Mouse (Mus musculus) lung, adult 2 months (tissue): ENCODE measurements around the gene Mrpl14.

Experiments
- CTCF ChIP-seq: fragments of 200-500 bp; IDR thresholded peaks from 2 replicates; pipeline ENCODE4 v1.5.1; 2011; ENCODE audit warnings: mild to moderate bottlenecking, low read length, control low read depth; ENCODE audit not compliant: insufficient read depth
- POLR2A ChIP-seq: fragments of 200-500 bp; IDR thresholded peaks from 2 replicates; pipeline ENCODE4 v1.6.1; 2011; ENCODE audit warnings: low read depth, mild to moderate bottlenecking, control low read depth, low read length, borderline replicate concordance; ENCODE audit errors: extremely low read depth

DNA sequence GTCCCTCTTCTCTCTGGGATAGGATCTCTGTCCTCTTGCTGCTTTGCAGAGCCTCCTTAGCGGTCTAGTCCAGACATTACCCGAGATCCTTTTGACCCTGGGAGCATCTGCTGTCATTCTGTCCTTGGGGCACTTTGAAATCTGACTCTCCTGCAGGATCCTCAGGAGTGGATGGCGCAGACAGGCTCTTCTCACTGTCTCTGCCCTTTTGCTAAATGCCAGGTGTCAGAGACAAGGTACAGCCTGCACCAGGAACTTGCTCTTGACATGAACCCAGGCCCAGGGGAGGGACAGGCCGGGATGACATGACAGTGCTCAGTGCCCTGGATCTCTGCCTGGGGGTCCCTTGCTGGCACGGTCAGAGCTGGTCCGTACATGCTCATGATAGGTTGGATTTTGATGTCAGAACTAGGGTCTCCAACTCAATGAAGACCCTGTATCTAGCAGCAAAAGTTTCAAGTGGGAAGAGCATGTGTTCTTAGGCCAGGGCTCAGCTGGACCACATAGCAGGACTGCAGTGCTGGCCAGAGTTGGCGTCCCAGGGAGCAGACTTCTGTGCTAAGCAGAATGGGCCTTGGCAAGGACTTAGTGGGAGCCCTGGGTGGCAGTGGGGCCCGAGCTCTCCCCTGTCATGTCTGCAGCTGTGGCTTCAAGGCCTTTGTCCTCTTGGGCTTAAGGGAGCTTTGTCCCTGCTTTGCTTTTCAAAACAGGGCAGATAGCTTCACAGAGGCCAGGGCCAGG lies 42.0 kb downstream of the Mrpl14 start:
- TF ChIP-seq POLR2A, result no peak
- no peak for TF ChIP-seq CTCF
